Mouse (Mus musculus): Measurements from ENCODE around the gene Fgfr2.

- TF ChIP-seq CTCF (conservative IDR thresholded peaks at IDR 0.05; ENCODE audit: insufficient read depth, insufficient read length, low read depth, low read length): no peak
- TF ChIP-seq POLR2A (IDR thresholded peaks at IDR 0.05; ENCODE audit: low read depth, low read length): no peak
Measured at GRCm38 (mm10) chr7:132759926-132760325, 363.2 kb downstream of the Fgfr2 start.

All from kidney, adult 2 months (tissue).